Mouse (Mus musculus) ES-Bruce4 (cell line): ENCODE data around the gene Olfr996. TPM values are rescaled to one million over a fixed set of nuclear protein-coding genes. Genes with fewer than 3 reads are reported as not detected.

Experiments used
- H3K27ac ChIP-seq: 2 replicates; pipeline ENCODE4 v1.5.1; 2012; ENCODE audit warnings: low read length, inconsistent platforms; ENCODE audit not compliant: insufficient read depth
- H3K27me3 ChIP-seq: 2 replicates; pipeline ENCODE4 v1.6.1; 2012; ENCODE audit warnings: mild to moderate bottlenecking, low read length, inconsistent platforms; ENCODE audit not compliant: control insufficient read depth, poor library complexity, insufficient read depth, severe bottlenecking
- H3K36me3 ChIP-seq: 2 replicates; pipeline ENCODE4 v1.6.1; 2012; ENCODE audit warnings: inconsistent platforms, mild to moderate bottlenecking, low read length, moderate library complexity; ENCODE audit not compliant: control insufficient read depth, poor library complexity, insufficient read depth, severe bottlenecking
- H3K4me1 ChIP-seq: one replicate; pipeline ENCODE4 v1.8.1; 2011; ENCODE audit warnings: low read length; ENCODE audit not compliant: control insufficient read depth, insufficient read depth
- H3K4me3 ChIP-seq: 2 replicates; pipeline ENCODE4 v1.5.1; 2011; ENCODE audit warnings: low read depth, mild to moderate bottlenecking, low read length
- H3K9ac ChIP-seq: 2 replicates; pipeline ENCODE4 v1.6.1; 2012; ENCODE audit warnings: low read depth, mild to moderate bottlenecking, inconsistent platforms; ENCODE audit not compliant: poor library complexity, severe bottlenecking
- H3K9me3 ChIP-seq: replicated peaks from 2 replicates; pipeline ENCODE4 v1.6.1; 2012; ENCODE audit warnings: mild to moderate bottlenecking, low read length, inconsistent platforms; ENCODE audit not compliant: control insufficient read depth, poor library complexity, insufficient read depth, severe bottlenecking
- CTCF ChIP-seq: IDR thresholded peaks from one replicate; pipeline ENCODE4 v1.8.1; 2011; ENCODE audit warnings: low read depth, low read length
- EP300 ChIP-seq: IDR thresholded peaks from 2 replicates; pipeline ENCODE4 v1.6.1; 2011; ENCODE audit warnings: low read depth, low read length; ENCODE audit not compliant: insufficient read depth
- POLR2A ChIP-seq: IDR thresholded peaks from one replicate; pipeline ENCODE4 v1.8.1; 2011; ENCODE audit warnings: low read length; ENCODE audit not compliant: insufficient read depth
- polyA plus RNA-seq: library from polyadenylated mRNA; stranded (reverse); fragments of >200 nt; gene quantifications from 2 replicates; pipeline ENCODE4 v1.2.4, GENCODE M21; 2011; ENCODE audit warnings: low read depth; ENCODE audit not compliant: missing spikeins, insufficient read depth, insufficient read length

The Olfr996 gene
- polyA plus RNA-seq, 1 experiment, result not detected

- H3K27ac ChIP-seq, result no peak within 1 kb of the TSS
- no peaks in the 10 kb centered on the region for H3K9me3 ChIP-seq
- no peaks in the 10 kb centered on the region for H3K36me3 ChIP-seq
- H3K27me3 ChIP-seq, result no peaks in the 10 kb centered on the region
- TF ChIP-seq CTCF (no peak), EP300 (no peak), POLR2A (no peak)
- no peak within 1 kb of the TSS for H3K9ac ChIP-seq
- no peak within 1 kb of the TSS for H3K4me3 ChIP-seq
- no peaks in the 10 kb centered on the region for H3K4me1 ChIP-seq
Measured at GRCm38 (mm10) chr2:85611803-85612202, 32.8 kb downstream of the Olfr996 start, which contains the start of gene Olfr1000. TSS of gene Olfr1000 (minus strand) at chr2:85611903.

Other genes with a start within 250 kb of the Olfr996 start
- not detected in 2 replicates for gene Olfr987, start 239.9 kb upstream of the Olfr996 start, polyA plus RNA-seq
- not detected in 2 replicates for gene Olfr988, start 216.0 kb upstream of the Olfr996 start, polyA plus RNA-seq
- gene Olfr992, start 169.7 kb upstream of the Olfr996 start, polyA plus RNA-seq, result not detected in 2 replicates
- gene Olfr993, start 164.3 kb upstream of the Olfr996 start, polyA plus RNA-seq, result not detected in 2 replicates
- not detected in 2 replicates for gene Olfr994, start 142.8 kb upstream of the Olfr996 start, polyA plus RNA-seq
- not detected in 2 replicates for gene Olfr995, start 135.6 kb upstream of the Olfr996 start, polyA plus RNA-seq
- not detected in 2 replicates for gene 4833423E24Rik, start 60.2 kb upstream of the Olfr996 start, polyA plus RNA-seq
- not detected in 2 replicates for gene Olfr998, start 9.7 kb downstream of the Olfr996 start, polyA plus RNA-seq
- not detected in 2 replicates for gene Olfr1000, start 32.7 kb downstream of the Olfr996 start, polyA plus RNA-seq
- gene Olfr1002, start 71.5 kb downstream of the Olfr996 start, polyA plus RNA-seq, result not detected in 2 replicates
- not detected in 2 replicates for gene Olfr154, start 85.2 kb downstream of the Olfr996 start, polyA plus RNA-seq
- not detected in 2 replicates for gene Olfr1006, start 99.6 kb downstream of the Olfr996 start, polyA plus RNA-seq
- not detected in 2 replicates for gene Olfr1008, start 110.2 kb downstream of the Olfr996 start, polyA plus RNA-seq
- not detected in 2 replicates for gene Olfr1009, start 136.2 kb downstream of the Olfr996 start, polyA plus RNA-seq
- not detected in 2 replicates for gene Olfr1012, start 183.6 kb downstream of the Olfr996 start, polyA plus RNA-seq
- not detected in 2 replicates for gene Olfr1013, start 187.9 kb downstream of the Olfr996 start, polyA plus RNA-seq
- not detected in 2 replicates for gene Olfr1014, start 193.5 kb downstream of the Olfr996 start, polyA plus RNA-seq
- gene Olfr1015, start 202.8 kb downstream of the Olfr996 start, polyA plus RNA-seq, result not detected in 2 replicates
- not detected in 2 replicates for gene Olfr1016, start 223.3 kb downstream of the Olfr996 start, polyA plus RNA-seq
- not detected in 2 replicates for gene Olfr1018, start 239.3 kb downstream of the Olfr996 start, polyA plus RNA-seq